Mouse (Mus musculus): Measurements from ENCODE around the gene Tshz2.
"Not testable (repeated sequence)": the region's sequence is repeated elsewhere in the genome, so short reads cannot be mapped to it uniquely, and the experiment has no call there.

DNA sequence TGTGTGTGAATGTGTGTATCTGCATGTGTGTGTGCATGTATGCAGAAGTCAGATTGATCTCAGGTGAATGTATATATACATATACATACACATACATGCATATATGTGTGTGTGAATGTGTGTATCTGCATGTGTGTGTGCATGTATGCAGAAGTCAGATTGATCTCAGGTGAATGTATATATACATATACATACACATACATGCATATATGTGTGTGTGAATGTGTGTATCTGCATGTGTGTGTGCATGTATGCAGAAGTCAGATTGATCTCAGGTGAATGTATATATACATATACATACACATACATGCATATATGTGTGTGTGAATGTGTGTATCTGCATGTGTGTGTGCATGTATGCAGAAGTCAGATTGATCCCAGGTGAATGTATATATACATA, 45.2 kb upstream of the Tshz2 start, which contains the start of gene Gm11011:
- not testable (repeated sequence) for TF ChIP-seq CTCF (IDR thresholded peaks at IDR 0.05; ENCODE audit: extremely low read depth, insufficient read depth, insufficient read length, insufficient replicate concordance); POLR2A (IDR thresholded peaks at IDR 0.05; ENCODE audit: low read depth, low read length)

All from spleen, adult 2 months (tissue).